Mouse (Mus musculus): ENCODE data around the gene Hist1h4b. TPM values are rescaled to one million over a fixed set of nuclear protein-coding genes. Genes with fewer than 3 reads are reported as not detected.
A peak's percentile ranks its signal among the peaks of the same experiment; 100 is the strongest.

The Hist1h4b gene
- polyA plus RNA-seq, 1 experiment from 2014 or later, result 0.63 TPM

- peak overlapping the region in 1 of 2 experiments; percentile 51; a peak in 1 of 4 replicates for H3K4me3 ChIP-seq (ENCODE audit: control insufficient read depth in 1 of 2, insufficient read depth in 1 of 2, low read depth in 1 of 2, low read length in 2 of 2)
- no peak overlapping the region for H3K27ac ChIP-seq (replicated peaks in 1 of 2; ENCODE audit: control insufficient read depth in 1 of 2, insufficient read depth in 1 of 2, low read depth in 2 of 2, low read length in 2 of 2)
- H3K36me3 ChIP-seq (ENCODE audit: control insufficient read depth, insufficient read depth, low read length), result no peaks in the 10 kb centered on the region
- H3K4me2 ChIP-seq (ENCODE audit: low read length), result peak overlapping the region; percentile 75
- H3K9ac ChIP-seq (ENCODE audit: low read length), result no peak overlapping the region; the same call in 1 of the 2 replicates
- 63% methylated on average over 5 of the region's 5 CpGs for WGBS
- H3K4me1 ChIP-seq (ENCODE audit: control insufficient read depth in 2 of 2, insufficient read depth in 2 of 2, low read length in 2 of 2), result peaks cover 0 to 23% of the 10 kb centered on the region in 2 experiments; a peak in 2 of 4 replicates
- no peak for ATAC-seq (ENCODE audit: insufficient number of reproducible peaks, insufficient read depth, low FRiP score, low read depth)
- H3K9me3 ChIP-seq (ENCODE audit: control insufficient read depth, low read length), result no peaks in the 10 kb centered on the region
- H3K27me3 ChIP-seq (ENCODE audit: control insufficient read depth, insufficient read depth, low read length), result no peaks in the 10 kb centered on the region
Observed at GRCm38 (mm10) chr13:23740910-23741309, 15.9 kb upstream of the Hist1h4b start.

DNA sequence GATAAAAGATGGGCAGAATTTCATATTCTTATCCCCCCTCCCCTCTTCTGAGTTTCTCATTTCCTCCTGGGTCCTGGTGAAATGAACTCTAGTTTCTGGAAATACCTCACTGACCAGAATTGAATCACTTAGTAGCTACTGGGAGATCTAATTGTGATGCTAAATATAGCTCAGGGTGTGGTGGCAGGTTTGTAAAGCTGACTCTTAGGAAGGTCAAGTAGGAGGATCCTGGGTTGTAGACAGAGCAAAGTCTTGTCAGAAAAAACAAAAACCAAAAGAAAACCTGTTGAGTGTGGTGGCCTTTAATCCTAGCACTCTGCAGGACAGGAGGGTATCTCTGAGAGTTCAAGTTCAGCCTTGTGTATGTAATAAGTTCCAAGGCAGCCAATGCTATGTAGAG is 14.8 kb upstream of the Hist1h4b start:
- Histone ChIP-seq H3K9ac (ENCODE audit: low read length) (no peak overlapping the region), H3K4me3 (ENCODE audit: control insufficient read depth in 1 of 2, insufficient read depth in 1 of 2, low read depth in 1 of 2, low read length in 2 of 2) (no peak overlapping the region), H3K36me3 (ENCODE audit: control insufficient read depth, insufficient read depth, low read length) (no peaks in the 10 kb centered on the region), H3K27ac (replicated peaks in 1 of 2; ENCODE audit: control insufficient read depth in 1 of 2, insufficient read depth in 1 of 2, low read depth in 2 of 2, low read length in 2 of 2) (no peak overlapping the region), H3K27me3 (ENCODE audit: control insufficient read depth, insufficient read depth, low read length) (no peaks in the 10 kb centered on the region), H3K4me2 (ENCODE audit: low read length) (no peak overlapping the region), H3K4me1 (ENCODE audit: control insufficient read depth in 2 of 2, insufficient read depth in 2 of 2, low read length in 2 of 2) (peaks cover 0 to 24% of the 10 kb centered on the region in 2 experiments; a peak in 2 of 4 replicates), H3K9me3 (ENCODE audit: control insufficient read depth, low read length) (no peaks in the 10 kb centered on the region)
- ATAC-seq (ENCODE audit: insufficient number of reproducible peaks, insufficient read depth, low FRiP score, low read depth), result no peak

GRCm38 (mm10) chr13:23743215-23743614 is 13.6 kb upstream of the Hist1h4b start:
- H3K9me3 ChIP-seq (ENCODE audit: control insufficient read depth, low read length), result no peaks in the 10 kb centered on the region
- whole genome bisulfite sequencing, result 83% methylated on average over 5 of the region's 5 CpGs
- no peaks in the 10 kb centered on the region for H3K27me3 ChIP-seq (ENCODE audit: control insufficient read depth, insufficient read depth, low read length)
- no peak for ATAC-seq (ENCODE audit: insufficient number of reproducible peaks, insufficient read depth, low FRiP score, low read depth)
- no peak overlapping the region for H3K9ac ChIP-seq (ENCODE audit: low read length)
- H3K4me2 ChIP-seq (ENCODE audit: low read length), result no peak overlapping the region
- H3K27ac ChIP-seq (replicated peaks in 1 of 2; ENCODE audit: control insufficient read depth in 1 of 2, insufficient read depth in 1 of 2, low read depth in 2 of 2, low read length in 2 of 2), result no peak overlapping the region; a peak in 1 of 4 replicates
- H3K4me3 ChIP-seq (ENCODE audit: control insufficient read depth in 1 of 2, insufficient read depth in 1 of 2, low read depth in 1 of 2, low read length in 2 of 2), result no peak overlapping the region
- no peaks in the 10 kb centered on the region for H3K36me3 ChIP-seq (ENCODE audit: control insufficient read depth, insufficient read depth, low read length)
- peaks cover 0 to 31% of the 10 kb centered on the region in 2 experiments; a peak in 2 of 4 replicates for H3K4me1 ChIP-seq (ENCODE audit: control insufficient read depth in 2 of 2, insufficient read depth in 2 of 2, low read length in 2 of 2)

DNA sequence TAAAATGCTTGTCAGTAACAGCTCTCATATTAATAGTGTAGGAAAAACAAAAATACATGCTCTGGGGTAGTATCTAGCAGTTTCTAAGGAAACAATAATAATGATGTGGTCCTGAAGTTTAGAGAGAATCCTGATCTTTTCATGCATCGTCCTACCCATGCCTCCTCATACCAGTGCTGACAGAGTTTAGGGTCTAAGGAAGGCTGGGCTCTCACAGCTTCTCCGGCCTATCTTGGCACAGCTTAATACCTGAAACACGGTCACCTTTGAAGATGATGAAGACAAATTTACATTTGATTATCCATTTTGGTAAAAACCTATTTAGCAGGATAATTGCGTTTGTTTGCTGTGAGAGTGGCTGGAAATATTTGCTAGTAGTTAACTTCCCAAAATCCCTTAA is 12.8 kb upstream of the Hist1h4b start:
- H3K27ac ChIP-seq (replicated peaks in 1 of 2; ENCODE audit: control insufficient read depth in 1 of 2, insufficient read depth in 1 of 2, low read depth in 2 of 2, low read length in 2 of 2), result peak overlapping the region in 1 of 2 experiments; percentile 99; a peak in 1 of 4 replicates
- peak overlapping the region in 1 of 2 experiments; percentile 38; a peak in 2 of 4 replicates for H3K4me3 ChIP-seq (ENCODE audit: control insufficient read depth in 1 of 2, insufficient read depth in 1 of 2, low read depth in 1 of 2, low read length in 2 of 2)
- peak overlapping the region; percentile 74 for H3K9ac ChIP-seq (ENCODE audit: low read length)
- peaks cover 0 to 32% of the 10 kb centered on the region in 2 experiments; a peak in 2 of 4 replicates for H3K4me1 ChIP-seq (ENCODE audit: control insufficient read depth in 2 of 2, insufficient read depth in 2 of 2, low read length in 2 of 2)
- no peaks in the 10 kb centered on the region for H3K27me3 ChIP-seq (ENCODE audit: control insufficient read depth, insufficient read depth, low read length)
- peak overlapping the region; percentile 77 for H3K4me2 ChIP-seq (ENCODE audit: low read length)
- H3K9me3 ChIP-seq (ENCODE audit: control insufficient read depth, low read length), result no peaks in the 10 kb centered on the region
- H3K36me3 ChIP-seq (ENCODE audit: control insufficient read depth, insufficient read depth, low read length), result no peaks in the 10 kb centered on the region
- no peak for ATAC-seq (ENCODE audit: insufficient number of reproducible peaks, insufficient read depth, low FRiP score, low read depth)
- WGBS, result 48% methylated on average over 4 of the region's 4 CpGs

GRCm38 (mm10) chr13:23744421-23745380 is 12.1 kb upstream of the Hist1h4b start:
- no peak for ATAC-seq (ENCODE audit: insufficient number of reproducible peaks, insufficient read depth, low FRiP score, low read depth)
- H3K4me3 ChIP-seq (ENCODE audit: control insufficient read depth in 1 of 2, insufficient read depth in 1 of 2, low read depth in 1 of 2, low read length in 2 of 2), result peak overlapping the region; percentile 38 to 51
- peak overlapping the region; percentile 70 to 99 for H3K27ac ChIP-seq (replicated peaks in 1 of 2; ENCODE audit: control insufficient read depth in 1 of 2, insufficient read depth in 1 of 2, low read depth in 2 of 2, low read length in 2 of 2)
- H3K36me3 ChIP-seq (ENCODE audit: control insufficient read depth, insufficient read depth, low read length), result no peaks in the 10 kb centered on the region
- peak overlapping the region; percentile 74 for H3K9ac ChIP-seq (ENCODE audit: low read length)
- no peaks in the 10 kb centered on the region for H3K27me3 ChIP-seq (ENCODE audit: control insufficient read depth, insufficient read depth, low read length)
- 2% methylated on average over 13 of the region's 36 CpGs for WGBS
- H3K4me1 ChIP-seq (ENCODE audit: control insufficient read depth in 2 of 2, insufficient read depth in 2 of 2, low read length in 2 of 2), result peaks cover 0 to 32% of the 10 kb centered on the region in 2 experiments; a peak in 2 of 4 replicates
- H3K4me2 ChIP-seq (ENCODE audit: low read length), result peak overlapping the region; percentile 77
- H3K9me3 ChIP-seq (ENCODE audit: control insufficient read depth, low read length), result no peaks in the 10 kb centered on the region

DNA sequence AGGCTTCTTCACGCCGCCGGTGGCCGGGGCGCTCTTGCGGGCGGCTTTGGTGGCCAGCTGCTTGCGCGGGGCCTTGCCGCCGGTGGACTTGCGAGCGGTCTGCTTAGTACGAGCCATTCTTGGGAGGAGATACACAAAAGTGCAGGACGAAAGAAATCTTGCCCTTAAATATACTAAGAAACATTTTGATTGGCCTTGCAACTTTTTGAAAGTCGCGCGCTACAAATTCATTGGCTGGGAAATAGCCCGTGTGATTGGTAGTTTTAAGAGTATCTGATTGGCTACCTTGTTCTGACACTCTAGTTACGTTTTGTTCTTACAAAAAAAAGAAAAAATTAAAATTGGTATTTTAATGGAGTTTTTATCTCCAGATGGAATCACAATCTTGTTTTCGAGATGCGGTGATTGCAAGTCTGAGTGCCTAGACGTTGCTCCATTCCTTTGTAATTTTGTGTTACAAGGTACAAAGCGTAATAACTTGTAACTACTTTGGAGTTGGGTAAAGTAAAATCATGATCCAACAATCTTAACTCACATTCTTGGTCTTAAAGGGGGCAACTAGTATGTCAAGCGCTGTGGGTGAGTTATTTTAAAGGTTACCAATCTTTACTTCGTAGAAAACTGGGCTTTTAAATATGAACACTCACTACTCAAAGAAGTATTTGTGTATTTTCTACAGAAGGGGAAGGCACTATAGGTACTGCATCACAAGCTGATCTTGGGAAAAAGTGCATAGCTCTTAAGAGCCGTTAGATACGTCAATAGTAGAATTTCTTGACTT is 11.2 kb upstream of the Hist1h4b start, which contains the start of gene Hist1h3c:
Gene Hist1h3c (minus strand): TSS at position 222 of the 781 bp plus-strand sequence.
- 1% methylated on average over 23 of the region's 28 CpGs for WGBS
- peak within 1 kb of the TSS; percentile 81 for H3K9ac ChIP-seq (ENCODE audit: low read length)
- peak within 1 kb of the TSS; percentile 38 to 60 for H3K4me3 ChIP-seq (ENCODE audit: control insufficient read depth in 1 of 2, insufficient read depth in 1 of 2, low read depth in 1 of 2, low read length in 2 of 2)
- no peaks in the 10 kb centered on the region for H3K27me3 ChIP-seq (ENCODE audit: control insufficient read depth, insufficient read depth, low read length)
- no peaks in the 10 kb centered on the region for H3K36me3 ChIP-seq (ENCODE audit: control insufficient read depth, insufficient read depth, low read length)
- H3K9me3 ChIP-seq (ENCODE audit: control insufficient read depth, low read length), result no peaks in the 10 kb centered on the region
- H3K27ac ChIP-seq (replicated peaks in 1 of 2; ENCODE audit: control insufficient read depth in 1 of 2, insufficient read depth in 1 of 2, low read depth in 2 of 2, low read length in 2 of 2), result peak within 1 kb of the TSS; percentile 99 to 100
- H3K4me2 ChIP-seq (ENCODE audit: low read length), result peak within 1 kb of the TSS; percentile 77
- no peak for ATAC-seq (ENCODE audit: insufficient number of reproducible peaks, insufficient read depth, low FRiP score, low read depth)
- H3K4me1 ChIP-seq (ENCODE audit: control insufficient read depth in 2 of 2, insufficient read depth in 2 of 2, low read length in 2 of 2), result peaks cover 0 to 29% of the 10 kb centered on the region in 2 experiments; a peak in 2 of 4 replicates

Data from heart, embryonic 14.5 days (tissue).